Mouse (Mus musculus) intestine, embryonic 14.5 days (tissue): ENCODE data around the gene Gm49342. TPM values are rescaled to one million over a fixed set of nuclear protein-coding genes. Genes with fewer than 3 reads are reported as not detected.

Experiments
- ATAC-seq: fragments of 200-750 bp; cut with Nextera tagmentation; replicated peaks from 2 replicates; pipeline ENCODE4 v1.8.0; 2017; ENCODE audit warnings: low read depth, moderate number of reproducible peaks, moderate TSS enrichment, moderate library complexity; ENCODE audit not compliant: low FRiP score, low TSS enrichment
- DNase-seq: peaks from one replicate; pipeline ENCODE4 v3.0.0-alpha.2; 2018; ENCODE audit warnings: low spot score
- H3K27ac ChIP-seq: fragments of 300-500 bp; sonication (generic); 2 replicates; pipeline ENCODE4 v1.5.1; 2014; ENCODE audit warnings: low read depth, mild to moderate bottlenecking, control low read depth
- H3K27me3 ChIP-seq: fragments of 300-500 bp; sonication (generic); replicated peaks from 2 replicates; pipeline ENCODE4 v1.6.1; 2014; ENCODE audit warnings: low read length, control low read depth; ENCODE audit not compliant: control insufficient read depth, insufficient read depth
- H3K36me3 ChIP-seq: fragments of 300-500 bp; sonication (generic); 2 replicates; pipeline ENCODE4 v1.6.1; 2014; ENCODE audit warnings: low read length, control low read depth; ENCODE audit not compliant: control insufficient read depth, insufficient read depth
- H3K4me1 ChIP-seq: fragments of 300-500 bp; sonication (generic); replicated peaks from 2 replicates; pipeline ENCODE4 v1.6.1; 2014; ENCODE audit warnings: low read length, control low read depth, mixed read lengths; ENCODE audit not compliant: control insufficient read depth, insufficient read depth
- H3K4me2 ChIP-seq: fragments of 300-500 bp; sonication (generic); 2 replicates; pipeline ENCODE4 v1.6.1; 2014; ENCODE audit warnings: low read length
- H3K4me3 ChIP-seq: fragments of 300-500 bp; sonication (generic); 2 replicates; pipeline ENCODE4 v1.5.1; 2014; ENCODE audit warnings: low read depth, low read length, control low read depth, mixed read lengths
- H3K9ac ChIP-seq: fragments of 300-500 bp; sonication (generic); 2 replicates; pipeline ENCODE4 v1.6.1; 2014; ENCODE audit warnings: mild to moderate bottlenecking, low read length
- H3K9me3 ChIP-seq: fragments of 300-500 bp; sonication (generic); 2 replicates; pipeline ENCODE4 v1.6.1; 2016; ENCODE audit warnings: low read length, control low read depth; ENCODE audit not compliant: control insufficient read depth
- WGBS: fragments of 180-500 bp; shearing (Covaris S2); extraction: QIAGEN DNeasy Blood & Tissue Kit; methylation state at CpG from one replicate; pipeline ENCODE4 v1.1.7; 2014; 5-methylcytosine and 5-hydroxymethylcytosine counted together
- polyA plus RNA-seq: library from polyadenylated mRNA; unstranded; fragments of >200 nt; fragmentation: Nextera tagmentation; extraction: Ambion mirVana; gene quantifications from 2 replicates; pipeline ENCODE4 v1.2.1, GENCODE M21; 2014

The Gm49342 gene
- polyA plus RNA-seq, 1 experiment from 2014 or later = not detected

- DNase-seq (no peak), ATAC-seq (no peak)
- Histone ChIP-seq H3K4me3 (no peak overlapping the region), H3K27me3 (no peaks in the 10 kb centered on the region), H3K27ac (no peak overlapping the region), H3K36me3 (no peaks in the 10 kb centered on the region), H3K4me2 (no peak overlapping the region), H3K4me1 (no peaks in the 10 kb centered on the region), H3K9me3 (no peaks in the 10 kb centered on the region), H3K9ac (no peak overlapping the region)
- 70% methylated on average over 5 of the region's 5 CpGs for WGBS
Measured at GRCm38 (mm10) chr14:50981837-50982236, 37.5 kb downstream of the Gm49342 start.

DNA sequence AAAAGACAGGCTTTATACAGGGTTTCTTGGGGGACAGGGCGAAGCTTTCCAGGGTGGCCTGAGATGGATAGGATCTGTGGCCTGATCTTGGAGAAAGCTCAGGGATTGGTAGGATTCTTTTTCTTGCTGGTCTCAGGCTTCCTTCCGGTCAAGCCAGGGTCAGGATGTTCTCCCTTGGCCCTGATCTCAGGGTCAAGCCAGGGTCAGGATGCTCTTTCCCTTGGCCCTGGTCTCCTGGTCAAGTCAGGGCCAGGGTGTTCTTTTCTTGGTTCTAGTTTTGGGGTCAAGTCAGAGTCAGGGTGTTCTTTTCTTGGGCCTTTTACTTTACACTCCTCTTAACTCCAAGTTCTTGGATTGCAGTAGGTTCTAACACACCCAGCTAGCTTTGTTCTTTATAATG, 43.4 kb downstream of the Gm49342 start:
- 73% methylated on average over 2 of the region's 2 CpGs for WGBS
- Histone ChIP-seq H3K4me1 (no peaks in the 10 kb centered on the region), H3K27me3 (no peaks in the 10 kb centered on the region), H3K36me3 (no peaks in the 10 kb centered on the region), H3K9me3 (no peaks in the 10 kb centered on the region), H3K27ac (no peak overlapping the region), H3K4me2 (no peak overlapping the region), H3K9ac (no peak overlapping the region), H3K4me3 (no peak overlapping the region)
- DNase-seq (peak; percentile 24), ATAC-seq (no peak)

DNA sequence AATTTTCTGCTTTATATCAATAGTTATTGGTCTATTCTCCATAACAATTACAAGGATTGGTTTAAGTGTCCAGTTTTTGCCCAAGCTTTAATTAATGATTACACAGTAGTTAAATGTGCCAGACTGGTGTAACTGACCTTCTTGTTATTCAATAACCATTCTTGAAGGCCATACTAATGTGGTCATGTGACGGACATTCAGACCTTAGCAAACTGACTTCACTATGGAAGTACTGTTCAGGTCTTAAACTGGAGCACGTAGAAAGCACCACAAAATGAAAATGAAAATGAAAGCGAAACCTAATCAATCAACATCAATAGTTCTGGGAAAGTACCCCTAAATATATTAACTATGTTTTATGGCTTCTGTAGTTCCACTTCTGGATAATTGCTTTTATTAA, 46.7 kb downstream of the Gm49342 start:
- WGBS = 74% methylated on average over 3 of the region's 3 CpGs
- no peak overlapping the region for H3K27ac ChIP-seq

GRCm38 (mm10) chr14:50997088-50997487, 52.8 kb downstream of the Gm49342 start:
- Histone ChIP-seq H3K36me3 (no peaks in the 10 kb centered on the region), H3K9ac (no peak overlapping the region), H3K4me2 (no peak overlapping the region), H3K27me3 (no peaks in the 10 kb centered on the region), H3K4me1 (no peaks in the 10 kb centered on the region; the same call in 1 of the 2 replicates), H3K27ac (no peak overlapping the region), H3K9me3 (no peaks in the 10 kb centered on the region), H3K4me3 (no peak overlapping the region)
- ATAC-seq (no peak), DNase-seq (no peak)
- 60% methylated on average over 3 of the region's 3 CpGs for WGBS

More for the DNA sequence above, 46.7 kb downstream of the Gm49342 start:
- DNase-seq (no peak), ATAC-seq (peak; percentile 58; the same call in 1 of the 2 replicates)
- Histone ChIP-seq H3K27me3 (no peaks in the 10 kb centered on the region), H3K4me2 (no peak overlapping the region), H3K4me1 (no peaks in the 10 kb centered on the region; the same call in 1 of the 2 replicates), H3K36me3 (no peaks in the 10 kb centered on the region), H3K9ac (no peak overlapping the region), H3K9me3 (no peaks in the 10 kb centered on the region), H3K4me3 (no peak overlapping the region)

GRCm38 (mm10) chr14:50997999-50998666, 53.8 kb downstream of the Gm49342 start:
- Histone ChIP-seq H3K36me3 (no peaks in the 10 kb centered on the region), H3K9ac (no peak overlapping the region), H3K4me3 (no peak overlapping the region), H3K4me2 (no peak overlapping the region), H3K4me1 (no peaks in the 10 kb centered on the region; the same call in 1 of the 2 replicates), H3K9me3 (no peaks in the 10 kb centered on the region), H3K27me3 (no peaks in the 10 kb centered on the region), H3K27ac (no peak overlapping the region)
- no peak for DNase-seq
- WGBS = 77% methylated on average over 2 of the region's 2 CpGs
- ATAC-seq = no peak

- peak within 1 kb of the TSS; percentile 88 for H3K27ac ChIP-seq
- no peaks in the 10 kb centered on the region for H3K27me3 ChIP-seq
- H3K4me2 ChIP-seq = peak within 1 kb of the TSS; percentile 1; the same call in 1 of the 2 replicates
- no peaks in the 10 kb centered on the region for H3K9me3 ChIP-seq
- no peak within 1 kb of the TSS for H3K4me3 ChIP-seq
- DNase-seq (no peak), ATAC-seq (no peak)
- peaks cover 6% of the 10 kb centered on the region; the same call in 1 of the 2 replicates for H3K4me1 ChIP-seq
- 0 out of 2 replicates have a peak within 1 kb of the TSS, but pooled peaks have one; percentile 8 for H3K9ac ChIP-seq
- WGBS = 81% methylated on average over 8 of the region's 8 CpGs
- H3K36me3 ChIP-seq = no peaks in the 10 kb centered on the region
Measured at GRCm38 (mm10) chr14:51007152-51007801, 63.0 kb downstream of the Gm49342 start, which contains the start of gene Rnase10. Gene Rnase10 (plus strand): TSS chr14:51007751.

DNA sequence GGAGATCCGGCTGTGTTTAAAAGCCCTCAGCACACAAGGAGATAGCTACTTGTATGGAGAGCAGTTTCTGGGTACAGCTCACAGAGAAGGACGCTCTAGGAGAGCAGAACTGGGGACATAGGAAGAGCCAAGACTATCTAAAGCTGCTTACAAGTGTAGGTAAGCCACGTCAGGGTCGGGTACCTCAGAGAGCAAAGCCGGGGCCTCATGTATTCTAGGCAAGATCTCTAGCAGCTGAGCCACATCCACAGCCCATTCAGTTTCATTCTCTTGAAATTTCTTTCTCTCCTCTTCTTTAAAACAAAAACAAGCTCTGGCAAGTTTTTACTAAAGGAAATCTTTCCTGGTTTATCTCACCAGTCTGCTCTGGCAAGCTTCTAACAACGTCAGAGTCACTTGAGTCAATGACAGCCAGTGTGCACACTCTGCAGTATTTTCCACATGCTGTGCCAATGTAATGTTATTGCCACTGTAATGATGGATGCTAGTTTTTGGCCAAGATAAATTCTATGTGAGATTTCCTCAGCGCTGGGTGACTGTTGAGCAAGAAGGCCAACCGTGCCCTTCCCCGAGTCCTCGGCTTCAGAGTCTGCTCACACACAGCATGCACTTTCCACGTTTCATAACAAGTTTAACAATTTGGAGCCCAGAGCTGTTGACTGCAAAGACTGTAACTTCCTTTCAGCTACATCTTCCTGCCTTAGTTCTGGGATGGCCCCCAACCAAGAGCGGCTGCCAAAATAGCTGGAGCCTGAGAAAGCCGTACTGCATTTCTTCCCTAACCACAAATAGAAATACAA, 63.8 kb downstream of the Gm49342 start:
- DNase-seq = peak; percentile 56
- Histone ChIP-seq H3K36me3 (no peaks in the 10 kb centered on the region), H3K4me2 (peak overlapping the region; percentile 1; the same call in 1 of the 2 replicates), H3K9me3 (no peaks in the 10 kb centered on the region), H3K4me3 (no peak overlapping the region), H3K27me3 (no peaks in the 10 kb centered on the region), H3K27ac (peak overlapping the region; percentile 88), H3K9ac (0 out of 2 replicates have a peak overlapping the region, but pooled peaks have one; percentile 8), H3K4me1 (peaks cover 6% of the 10 kb centered on the region; the same call in 1 of the 2 replicates)
- 53% methylated on average over 13 of the region's 13 CpGs for WGBS
- ATAC-seq = peak; percentile 78; the same call in 1 of the 2 replicates

GRCm38 (mm10) chr14:51008781-51009180, 64.5 kb downstream of the Gm49342 start:
- Histone ChIP-seq H3K9ac (no peak overlapping the region), H3K4me1 (peaks cover 6% of the 10 kb centered on the region; the same call in 1 of the 2 replicates), H3K4me3 (no peak overlapping the region), H3K27ac (peak overlapping the region; percentile 88), H3K36me3 (no peaks in the 10 kb centered on the region), H3K27me3 (no peaks in the 10 kb centered on the region), H3K4me2 (peak overlapping the region; percentile 1; the same call in 1 of the 2 replicates), H3K9me3 (no peaks in the 10 kb centered on the region)
- 80% methylated on average over 4 of the region's 4 CpGs for WGBS
- ATAC-seq = no peak
- DNase-seq = no peak
